13 mouse cellular contexts compared by ENCODE assay signal in genomic region chr4:107805491-107805890, GRCm38 (mm10). TPM values are rescaled to one million over a fixed set of nuclear protein-coding genes. Genes with fewer than 3 reads are reported as not detected.
DNase-seq lines count a peak whose midpoint lies in the region; ATAC-seq and TF ChIP-seq lines count a peak whose summit lies in the region.
"Had no signal": no experiment of that assay in that cellular context is flagged by ENCODE, and none has a peak within 500 bp of the region (broad histone marks: within the 10 kb centered on the region; RNA-seq: fewer than 3 reads in every experiment).

No protein-coding gene starts in this region.

- ATAC-seq in hindbrain, embryonic 12.5 days (ENCODE audit: low FRiP score), result no peak
- ATAC-seq in hindbrain, embryonic 11.5 days (ENCODE audit: low FRiP score), result no peak
- no peak for ATAC-seq in liver, embryonic 13.5 days (ENCODE audit: low read depth)

- peaks cover 44% of the 10 kb centered on the region for H3K36me3 ChIP-seq in hindbrain, embryonic 12.5 days
- H3K36me3 ChIP-seq in hindbrain, embryonic 11.5 days (ENCODE audit: control insufficient read depth, insufficient read depth, low read length), result no peaks in the 10 kb centered on the region
- no peaks in the 10 kb centered on the region for H3K36me3 ChIP-seq in ES-E14 (ENCODE audit: control insufficient read depth, insufficient read depth, low read length, poor library complexity, severe bottlenecking)
- H3K36me3 ChIP-seq in liver, embryonic 13.5 days, result 0 out of 2 replicates have a peak, but pooled peaks cover 14% of the 10 kb centered on the region
- H3K36me3 ChIP-seq: heart, embryonic 12.5 days had no signal

- 0 out of 2 replicates have a peak, but pooled peaks cover 10% of the 10 kb centered on the region for H3K27me3 ChIP-seq in hindbrain, embryonic 12.5 days
- no peaks in the 10 kb centered on the region for H3K27me3 ChIP-seq in hindbrain, embryonic 11.5 days (ENCODE audit: control insufficient read depth, insufficient read depth, low read length)
- H3K27me3 ChIP-seq in liver, embryonic 13.5 days, result peaks cover 9% of the 10 kb centered on the region

- in situ Hi-C loops in ES-E14 (cut with MboI; ENCODE audit: low sequenced_read_pairs in 2 of 2, unreplicated experiment in 2 of 2), result no loop called here

- peaks cover 48% of the 10 kb centered on the region for H3K4me1 ChIP-seq in hindbrain, embryonic 12.5 days
- H3K4me1 ChIP-seq in hindbrain, embryonic 11.5 days (replicated peaks; ENCODE audit: control insufficient read depth, insufficient read depth, low read length), result peaks cover 5% of the 10 kb centered on the region; the same call in 1 of the 2 replicates
- peaks cover 0 to 21% of the 10 kb centered on the region in 2 experiments; a peak in 1 of 4 replicates for H3K4me1 ChIP-seq in ES-E14 (ENCODE audit: control insufficient read depth in 2 of 2, insufficient read depth in 2 of 2, low read length in 2 of 2, poor library complexity in 1 of 2)
- peaks cover 75% of the 10 kb centered on the region for H3K4me1 ChIP-seq in liver, embryonic 13.5 days (replicated peaks)

- DNase-seq in hindbrain, embryonic 11.5 days (ENCODE audit: low spot score), result no peak
- DNase-seq in 3T3-L1 (ENCODE audit: low read depth, low spot score), result peak; percentile 34
- DNase-seq in ES-E14 (ENCODE audit: low read depth, low spot score), result peak; percentile 34
- peak; percentile 18 for DNase-seq in liver, embryonic 13.5 days
- no peak for DNase-seq in frontal cortex, postnatal 14 days (ENCODE audit: low spot score in 2 of 2)
- DNase-seq in urinary bladder, postnatal 36 days (ENCODE audit: low spot score in 2 of 2), result no peak
- no peak for DNase-seq in T-cell, adult 2 months (ENCODE audit: low spot score)
- DNase-seq: layer of hippocampus, adult 9-11 months; lung, postnatal 4 days; right cerebral cortex, postnatal 4 days had no signal

- H3K4me3 ChIP-seq in hindbrain, embryonic 12.5 days, result no peak overlapping the region
- H3K4me3 ChIP-seq in hindbrain, embryonic 11.5 days (ENCODE audit: low read depth, low read length), result no peak overlapping the region
- no peak overlapping the region for H3K4me3 ChIP-seq in ES-E14 (ENCODE audit: insufficient read depth in 1 of 2, low read depth in 1 of 2, low read length in 2 of 2, poor library complexity in 1 of 2, severe bottlenecking in 1 of 2)
- H3K4me3 ChIP-seq in liver, embryonic 13.5 days (replicated peaks), result no peak overlapping the region; the same call in 1 of the 2 replicates
- H3K4me3 ChIP-seq: embryonic facial prominence, embryonic 12.5 days; heart, embryonic 12.5 days had no signal

- H3K27ac ChIP-seq in hindbrain, embryonic 12.5 days, result no peak overlapping the region
- no peak overlapping the region for H3K27ac ChIP-seq in hindbrain, embryonic 11.5 days (ENCODE audit: low read depth, low read length)
- no peak overlapping the region for H3K27ac ChIP-seq in ES-E14 (ENCODE audit: insufficient read depth, low read depth, low read length, poor library complexity, severe bottlenecking)
- peak overlapping the region; percentile 95; the same call in 1 of the 2 replicates for H3K27ac ChIP-seq in liver, embryonic 13.5 days
- H3K27ac ChIP-seq: embryonic facial prominence, embryonic 12.5 days had no signal

- no peaks in the 10 kb centered on the region for H3K9me3 ChIP-seq in hindbrain, embryonic 12.5 days (replicated peaks)
- H3K9me3 ChIP-seq in hindbrain, embryonic 11.5 days (ENCODE audit: control insufficient read depth, low read length), result no peaks in the 10 kb centered on the region
- no peaks in the 10 kb centered on the region for H3K9me3 ChIP-seq in ES-E14 (ENCODE audit: control insufficient read depth, insufficient read depth, low read depth, low read length)
- H3K9me3 ChIP-seq in liver, embryonic 13.5 days (replicated peaks), result no peaks in the 10 kb centered on the region
- H3K9me3 ChIP-seq: embryonic facial prominence, embryonic 12.5 days; heart, embryonic 12.5 days had no signal

- H3K4me2 ChIP-seq in hindbrain, embryonic 12.5 days (replicated peaks), result peak overlapping the region; percentile 96
- H3K4me2 ChIP-seq in hindbrain, embryonic 11.5 days (replicated peaks; ENCODE audit: low read depth, low read length), result no peak overlapping the region
- H3K4me2 ChIP-seq in liver, embryonic 13.5 days, result 0 out of 2 replicates have a peak overlapping the region, but pooled peaks have one; percentile 14
- H3K4me2 ChIP-seq: embryonic facial prominence, embryonic 12.5 days; heart, embryonic 12.5 days had no signal

- H3K9ac ChIP-seq in hindbrain, embryonic 12.5 days, result no peak overlapping the region
- H3K9ac ChIP-seq in hindbrain, embryonic 11.5 days (ENCODE audit: low read depth, low read length), result no peak overlapping the region
- H3K9ac ChIP-seq in ES-E14 (ENCODE audit: insufficient read depth, low read depth, low read length, poor library complexity, severe bottlenecking), result no peak overlapping the region
- H3K9ac ChIP-seq in liver, embryonic 13.5 days, result no peak overlapping the region
- H3K9ac ChIP-seq: embryonic facial prominence, embryonic 12.5 days; heart, embryonic 12.5 days had no signal

- WGBS in hindbrain, embryonic 12.5 days, result 78% methylated on average over 3 of the region's 3 CpGs
- 78% methylated on average over 3 of the region's 3 CpGs for WGBS in hindbrain, embryonic 11.5 days
- WGBS in liver, embryonic 13.5 days (ENCODE audit: insufficient replicate concordance), result 57% methylated on average over 3 of the region's 3 CpGs

TF ChIP-seq in ES-E14, 5 proteins besides CTCF, POLR2A, EP300 and RAD21:
- TF ChIP-seq ZC3H11A (IDR thresholded peaks at IDR 0.05; ENCODE audit: borderline replicate concordance, low read depth, low read length) (no peak), ZNF384 (IDR thresholded peaks at IDR 0.05; ENCODE audit: low read depth, low read length) (no peak), MAFK (IDR thresholded peaks at IDR 0.05; ENCODE audit: insufficient read depth, low read depth, low read length) (no peak), HCFC1 (IDR thresholded peaks at IDR 0.05; ENCODE audit: borderline replicate concordance, insufficient read depth, low read length) (no peak), CHD2 (IDR thresholded peaks at IDR 0.05; ENCODE audit: low read depth, low read length) (no peak)
TF ChIP-seq in ES-E14: peak in this region for 0.

RNA-seq across cellular contexts. Expression of gene Lrp8, which starts 3.4 kb away (rescaled TPM):
- polyA plus RNA-seq in hindbrain, embryonic 12.5 days (2016; fragmentation: Nextera tagmentation; extraction: Ambion mirVana), result 46.7 and 52.6 TPM in 2 replicates
- 22.6 and 24.9 TPM in 2 replicates for polyA plus RNA-seq in hindbrain, embryonic 11.5 days (2014; fragmentation: Nextera tagmentation; extraction: Ambion mirVana)
- 8.3 and 13.5 TPM in 2 replicates for total RNA-seq in ES-E14 (2012; rRNA removed)
- polyA plus RNA-seq in liver, embryonic 13.5 days (2015; fragmentation: Nextera tagmentation; extraction: Ambion mirVana), result 3.5 TPM in 2 replicates

Comparison
In these comparisons a context has a peak if more than half of its experiments do, and no peak if none do; other contexts are left out.
1. DNase-seq: peak in 3T3-L1 (single experiment), ES-E14 (single experiment) and liver, embryonic 13.5 days (single experiment); none in hindbrain, embryonic 11.5 days (single experiment), frontal cortex, postnatal 14 days (0 of 2), urinary bladder, postnatal 36 days (0 of 2) and T-cell, adult 2 months (single experiment).